Mouse (Mus musculus): ENCODE results near the gene Havcr2. TPM values are rescaled to one million over a fixed set of nuclear protein-coding genes. Genes with fewer than 3 reads are reported as not detected.

The Havcr2 gene
- polyA plus RNA-seq, 1 experiment = 0.70 TPM

- DNase-seq = no peak
- Histone ChIP-seq H3K27me3 (ENCODE audit: control insufficient read depth, insufficient read depth, low read length) (no peaks in the 10 kb centered on the region), H3K27ac (ENCODE audit: insufficient read depth, low read length) (no peak overlapping the region), H3K4me1 (ENCODE audit: control insufficient read depth, insufficient read depth, low read length) (no peaks in the 10 kb centered on the region), H3K4me3 (replicated peaks; ENCODE audit: insufficient read depth, low read depth, low read length) (no peak overlapping the region)
- no peak for TF ChIP-seq CTCF (IDR thresholded peaks at IDR 0.05; ENCODE audit: borderline replicate concordance, insufficient read depth, low read depth, low read length)
- no peak for TF ChIP-seq POLR2A (IDR thresholded peaks at IDR 0.05; ENCODE audit: borderline replicate concordance, insufficient read depth, low read length)
- 90% methylated on average over 2 of the region's 2 CpGs for WGBS
Measured at GRCm38 (mm10) chr11:46430123-46430522, 24.6 kb upstream of the Havcr2 start.

DNA sequence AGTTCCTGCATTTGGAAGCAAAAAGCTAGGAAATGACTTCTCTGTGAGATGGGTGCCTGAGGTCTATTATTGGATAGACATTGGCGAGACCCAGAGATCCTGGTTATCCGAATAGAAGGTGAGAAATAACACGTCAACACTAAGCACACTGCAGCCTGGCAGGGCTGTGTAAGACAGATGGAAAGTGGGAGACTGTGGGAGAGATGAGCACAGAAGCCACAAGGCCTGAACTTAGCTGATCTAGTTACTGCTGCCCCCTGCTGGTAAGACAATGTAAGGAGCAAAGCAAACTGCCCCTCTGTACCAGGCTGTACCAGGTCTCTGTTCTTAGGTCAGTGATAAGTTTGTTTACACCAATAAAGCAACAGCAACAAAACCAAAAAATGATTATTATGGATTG is 23.6 kb upstream of the Havcr2 start:
- WGBS = 9% methylated on average over 3 of the region's 3 CpGs
- Histone ChIP-seq H3K27ac (ENCODE audit: insufficient read depth, low read length) (no peak overlapping the region), H3K4me1 (ENCODE audit: control insufficient read depth, insufficient read depth, low read length) (no peaks in the 10 kb centered on the region), H3K4me3 (replicated peaks; ENCODE audit: insufficient read depth, low read depth, low read length) (no peak overlapping the region), H3K27me3 (ENCODE audit: control insufficient read depth, insufficient read depth, low read length) (no peaks in the 10 kb centered on the region)
- TF ChIP-seq CTCF (IDR thresholded peaks at IDR 0.05; ENCODE audit: borderline replicate concordance, insufficient read depth, low read depth, low read length) (peak; percentile 88), POLR2A (IDR thresholded peaks at IDR 0.05; ENCODE audit: borderline replicate concordance, insufficient read depth, low read length) (no peak)
- DNase-seq = peak; percentile 77 to 79

GRCm38 (mm10) chr11:46435363-46435762 is 19.4 kb upstream of the Havcr2 start:
- Histone ChIP-seq H3K4me3 (replicated peaks; ENCODE audit: insufficient read depth, low read depth, low read length) (no peak overlapping the region), H3K27me3 (ENCODE audit: control insufficient read depth, insufficient read depth, low read length) (no peaks in the 10 kb centered on the region), H3K27ac (ENCODE audit: insufficient read depth, low read length) (no peak overlapping the region), H3K4me1 (ENCODE audit: control insufficient read depth, insufficient read depth, low read length) (peaks cover 2% of the 10 kb centered on the region; the same call in 1 of the 2 replicates)
- no peak for DNase-seq
- TF ChIP-seq CTCF (IDR thresholded peaks at IDR 0.05; ENCODE audit: borderline replicate concordance, insufficient read depth, low read depth, low read length) (no peak), POLR2A (IDR thresholded peaks at IDR 0.05; ENCODE audit: borderline replicate concordance, insufficient read depth, low read length) (no peak)

DNA sequence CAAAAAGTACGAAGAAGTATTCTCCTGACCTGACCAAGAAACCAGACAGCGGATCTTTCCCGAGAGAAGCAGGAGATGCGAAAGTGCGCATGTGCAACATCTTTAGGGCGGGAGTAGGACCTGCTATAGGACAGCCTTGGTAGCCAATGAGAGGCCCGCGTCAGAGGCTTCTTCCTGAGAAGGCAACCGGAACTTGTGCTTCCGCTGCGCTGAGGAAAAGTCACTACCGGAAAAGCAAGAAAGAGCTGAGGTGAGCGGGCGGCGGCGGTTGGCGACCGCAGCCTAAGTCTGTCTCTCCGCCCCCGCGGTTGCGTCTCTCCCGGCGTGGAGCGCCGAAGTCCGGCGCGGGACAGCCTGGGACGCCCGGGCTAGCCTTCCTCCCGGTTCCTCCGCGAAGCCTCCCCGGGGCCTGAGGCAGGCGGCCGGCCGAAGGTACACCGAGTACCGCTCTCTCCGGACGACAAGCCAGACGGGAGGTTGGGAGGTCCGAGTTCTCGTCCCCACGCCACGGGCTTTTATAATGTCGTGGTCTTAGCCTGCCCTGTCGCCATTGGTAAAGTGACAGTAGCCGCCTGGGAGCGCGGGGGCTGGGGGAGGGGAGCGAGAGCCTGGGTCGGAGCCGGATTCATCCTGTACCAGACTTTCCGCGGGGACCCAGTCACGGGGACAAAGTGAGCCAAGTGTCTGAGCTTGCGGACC is 17.8 kb upstream of the Havcr2 start, which contains the start of gene Med7:
Gene Med7 (plus strand): TSS at position 166 of the 699 bp plus-strand sequence.
- WGBS = under 1% methylated on average over 59 of the region's 59 CpGs
- Histone ChIP-seq H3K27me3 (ENCODE audit: control insufficient read depth, insufficient read depth, low read length) (no peaks in the 10 kb centered on the region), H3K27ac (ENCODE audit: insufficient read depth, low read length) (peak within 1 kb of the TSS; percentile 53), H3K4me1 (ENCODE audit: control insufficient read depth, insufficient read depth, low read length) (peaks cover 2% of the 10 kb centered on the region; the same call in 1 of the 2 replicates), H3K4me3 (replicated peaks; ENCODE audit: insufficient read depth, low read depth, low read length) (peak within 1 kb of the TSS; percentile 71)
- DNase-seq = peak; percentile 93 to 97
- peak; percentile 67; the same call in 1 of the 2 replicates for TF ChIP-seq POLR2A (IDR thresholded peaks at IDR 0.05; ENCODE audit: borderline replicate concordance, insufficient read depth, low read length)
- TF ChIP-seq CTCF (IDR thresholded peaks at IDR 0.05; ENCODE audit: borderline replicate concordance, insufficient read depth, low read depth, low read length) = no peak

- Histone ChIP-seq H3K4me3 (replicated peaks; ENCODE audit: insufficient read depth, low read depth, low read length) (peak overlapping the region; percentile 71), H3K27ac (ENCODE audit: insufficient read depth, low read length) (no peak overlapping the region), H3K4me1 (ENCODE audit: control insufficient read depth, insufficient read depth, low read length) (peaks cover 2% of the 10 kb centered on the region; the same call in 1 of the 2 replicates), H3K27me3 (ENCODE audit: control insufficient read depth, insufficient read depth, low read length) (no peaks in the 10 kb centered on the region)
- WGBS = 1% methylated on average over 23 of the region's 23 CpGs
- peak in 1 of 2 experiments; percentile 14 for DNase-seq
- TF ChIP-seq POLR2A (IDR thresholded peaks at IDR 0.05; ENCODE audit: borderline replicate concordance, insufficient read depth, low read length) (no peak), CTCF (IDR thresholded peaks at IDR 0.05; ENCODE audit: borderline replicate concordance, insufficient read depth, low read depth, low read length) (no peak)
Measured at GRCm38 (mm10) chr11:46437459-46438000, 17.2 kb upstream of the Havcr2 start.

- Histone ChIP-seq H3K27ac (ENCODE audit: insufficient read depth, low read length) (no peak overlapping the region), H3K27me3 (ENCODE audit: control insufficient read depth, insufficient read depth, low read length) (no peaks in the 10 kb centered on the region), H3K4me3 (replicated peaks; ENCODE audit: insufficient read depth, low read depth, low read length) (no peak overlapping the region), H3K4me1 (ENCODE audit: control insufficient read depth, insufficient read depth, low read length) (peaks cover 2% of the 10 kb centered on the region; the same call in 1 of the 2 replicates)
- no peak for TF ChIP-seq CTCF (IDR thresholded peaks at IDR 0.05; ENCODE audit: borderline replicate concordance, insufficient read depth, low read depth, low read length)
- no peak for TF ChIP-seq POLR2A (IDR thresholded peaks at IDR 0.05; ENCODE audit: borderline replicate concordance, insufficient read depth, low read length)
- DNase-seq = no peak
- WGBS = 91% methylated on average over 5 of the region's 5 CpGs
Measured at GRCm38 (mm10) chr11:46439005-46439543, 15.7 kb upstream of the Havcr2 start.

DNA sequence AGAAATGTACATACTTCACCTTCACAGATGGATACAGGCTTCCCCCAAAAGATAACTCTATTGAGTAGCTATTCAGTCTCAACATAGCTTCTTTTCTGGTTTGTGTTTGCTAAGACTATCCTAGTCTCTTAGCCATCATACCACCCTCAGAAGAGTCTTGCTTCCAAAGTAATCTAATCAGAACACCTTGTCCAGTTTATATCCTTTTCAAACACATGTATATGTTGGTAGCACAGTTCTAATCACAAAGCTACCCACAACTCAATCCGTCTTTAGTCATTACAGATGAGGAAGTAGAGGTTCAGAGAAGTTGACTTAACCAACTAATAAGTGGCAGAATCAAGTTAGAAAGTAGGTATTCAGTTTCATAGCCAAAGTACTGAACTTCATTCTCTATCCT is 13.0 kb upstream of the Havcr2 start:
- Histone ChIP-seq H3K4me3 (replicated peaks; ENCODE audit: insufficient read depth, low read depth, low read length) (no peak overlapping the region), H3K27me3 (ENCODE audit: control insufficient read depth, insufficient read depth, low read length) (no peaks in the 10 kb centered on the region), H3K4me1 (ENCODE audit: control insufficient read depth, insufficient read depth, low read length) (peaks cover 2% of the 10 kb centered on the region; the same call in 1 of the 2 replicates), H3K27ac (ENCODE audit: insufficient read depth, low read length) (no peak overlapping the region)
- no peak for DNase-seq
- TF ChIP-seq POLR2A (IDR thresholded peaks at IDR 0.05; ENCODE audit: borderline replicate concordance, insufficient read depth, low read length) (no peak), CTCF (IDR thresholded peaks at IDR 0.05; ENCODE audit: borderline replicate concordance, insufficient read depth, low read depth, low read length) (no peak)
- WGBS = 95% methylated on average over 1 of the region's 1 CpGs

Measured in cerebellum, adult 2 months (tissue).